Mouse (Mus musculus) gastrocnemius, adult 8-10 months (tissue): Measurements from ENCODE around the gene Irgc1. TPM values are rescaled to one million over a fixed set of nuclear protein-coding genes. Genes with fewer than 3 reads are reported as not detected.

Experiments used
- DNase-seq, 2 experiments: peaks; one replicate each; pipeline ENCODE4 v3.0.0; 2022; ENCODE audit warnings: low spot score in 2 of 2
- total RNA-seq, 4 experiments: library from RNA; stranded (reverse); gene quantifications; 2 replicates each; pipeline ENCODE4 v1.2.4; 2022

Irgc1 gene
- total RNA-seq, 4 experiments from 2014 or later = not detected

GRCm38 (mm10) chr7:24437981-24438380, 14.1 kb downstream of the Irgc1 start:
- peak; percentile 21 to 24 for DNase-seq

- no peak for DNase-seq
These were observed 16.8 kb downstream of the Irgc1 start for GRCm38 (mm10) chr7:24435305-24435704.

- no peak for DNase-seq
These were observed 20.4 kb downstream of the Irgc1 start for GRCm38 (mm10) chr7:24431713-24432112.

GRCm38 (mm10) chr7:24430551-24431345, 21.3 kb downstream of the Irgc1 start:
- no peak for DNase-seq

GRCm38 (mm10) chr7:24429413-24430112, 22.5 kb downstream of the Irgc1 start:
- peak; percentile 20 to 32 for DNase-seq

GRCm38 (mm10) chr7:24428725-24429124, 23.4 kb downstream of the Irgc1 start:
- DNase-seq = no peak

- no peak for DNase-seq
These were observed 24.9 kb downstream of the Irgc1 start for GRCm38 (mm10) chr7:24427168-24427567.

- no peak for DNase-seq
These were observed 26.2 kb downstream of the Irgc1 start for GRCm38 (mm10) chr7:24425919-24426318.

- DNase-seq = no peak
These were observed 28.0 kb downstream of the Irgc1 start for GRCm38 (mm10) chr7:24423956-24424732.

GRCm38 (mm10) chr7:24423107-24423763, 28.9 kb downstream of the Irgc1 start:
- no peak for DNase-seq

- no peak for DNase-seq
These were observed 29.8 kb downstream of the Irgc1 start for GRCm38 (mm10) chr7:24422251-24422650.

- DNase-seq = no peak
These were observed 30.4 kb downstream of the Irgc1 start for GRCm38 (mm10) chr7:24421648-24422047.

- DNase-seq = no peak
These were observed 32.5 kb downstream of the Irgc1 start for GRCm38 (mm10) chr7:24419579-24419978.

GRCm38 (mm10) chr7:24415261-24415660, 36.8 kb downstream of the Irgc1 start:
- no peak for DNase-seq

GRCm38 (mm10) chr7:24413630-24414029, 38.5 kb downstream of the Irgc1 start:
- DNase-seq = no peak

GRCm38 (mm10) chr7:24410831-24411230, 41.3 kb downstream of the Irgc1 start:
- no peak for DNase-seq

- DNase-seq = no peak
These were observed 42.0 kb downstream of the Irgc1 start for GRCm38 (mm10) chr7:24410123-24410522.

- no peak for DNase-seq
These were observed 43.9 kb downstream of the Irgc1 start for GRCm38 (mm10) chr7:24408186-24408585.

GRCm38 (mm10) chr7:24406528-24407344, 45.4 kb downstream of the Irgc1 start:
- peak; percentile 58 to 59 for DNase-seq

- no peak for DNase-seq
These were observed 46.4 kb downstream of the Irgc1 start for GRCm38 (mm10) chr7:24405649-24406048.

GRCm38 (mm10) chr7:24402851-24403250, 49.2 kb downstream of the Irgc1 start:
- DNase-seq = no peak
